Mouse (Mus musculus) midbrain, embryonic 11.5 days (tissue): ENCODE measurements around the gene Anp32b. TPM values are rescaled to one million over a fixed set of nuclear protein-coding genes. Genes with fewer than 3 reads are reported as not detected.

Experiments
- ATAC-seq: fragments of 200-750 bp; cut with Nextera tagmentation; 2 replicates; pipeline ENCODE4 v1.8.0; 2017; ENCODE audit warnings: moderate TSS enrichment, moderate library complexity; ENCODE audit not compliant: low FRiP score
- DNase-seq: peaks from one replicate; pipeline ENCODE4 v3.0.0; 2015; ENCODE audit warnings: low spot score; ENCODE audit errors: missing footprints
- H3K27ac ChIP-seq: fragments of 300-500 bp; sonication (generic); 2 replicates; pipeline ENCODE4 v1.5.1; 2014; ENCODE audit warnings: low read depth, low read length
- H3K27me3 ChIP-seq: fragments of 300-500 bp; sonication (generic); 2 replicates; pipeline ENCODE4 v1.6.1; 2014; ENCODE audit warnings: mild to moderate bottlenecking, low read length, moderate library complexity, mixed read lengths; ENCODE audit not compliant: control insufficient read depth, insufficient read depth
- H3K36me3 ChIP-seq: fragments of 300-500 bp; sonication (generic); 2 replicates; pipeline ENCODE4 v1.6.1; 2014; ENCODE audit warnings: mild to moderate bottlenecking, low read length, moderate library complexity, mixed read lengths; ENCODE audit not compliant: control insufficient read depth, insufficient read depth
- H3K4me1 ChIP-seq: fragments of 300-500 bp; sonication (generic); 2 replicates; pipeline ENCODE4 v1.6.1; 2014; ENCODE audit warnings: low read length; ENCODE audit not compliant: control insufficient read depth, insufficient read depth
- H3K4me2 ChIP-seq: fragments of 300-500 bp; sonication (generic); 2 replicates; pipeline ENCODE4 v1.6.1; 2014; ENCODE audit warnings: mild to moderate bottlenecking, moderate library complexity
- H3K4me3 ChIP-seq: fragments of 300-500 bp; sonication (generic); 2 replicates; pipeline ENCODE4 v1.5.1; 2014; ENCODE audit warnings: low read depth, low read length
- H3K9ac ChIP-seq: fragments of 300-500 bp; sonication (generic); 2 replicates; pipeline ENCODE4 v1.6.1; 2014; ENCODE audit warnings: low read length
- H3K9me3 ChIP-seq: fragments of 300-500 bp; sonication (generic); 2 replicates; pipeline ENCODE4 v1.6.1; 2016; ENCODE audit warnings: low read length; ENCODE audit not compliant: control insufficient read depth
- WGBS: fragments of 180-500 bp; shearing (Covaris S2); extraction: QIAGEN DNeasy Blood & Tissue Kit; methylation state at CpG from one replicate; pipeline ENCODE4 v1.1.7; 2014; 5-methylcytosine and 5-hydroxymethylcytosine counted together
- polyA plus RNA-seq: library from polyadenylated mRNA; unstranded; fragments of >200 nt; fragmentation: Nextera tagmentation; extraction: Ambion mirVana; gene quantifications from 2 replicates; pipeline ENCODE4 v1.2.1, GENCODE M21; 2014

Anp32b gene
- polyA plus RNA-seq, 1 experiment from 2014 or later, result 285 TPM

- 84% methylated on average over 8 of the region's 8 CpGs for WGBS
- no peak overlapping the region for H3K4me3 ChIP-seq
Observed at GRCm38 (mm10) chr4:46422625-46423024, 28.1 kb upstream of the Anp32b start.

GRCm38 (mm10) chr4:46428903-46429499 lies 21.7 kb upstream of the Anp32b start:
- no peaks in the 10 kb centered on the region for H3K9me3 ChIP-seq
- no peaks in the 10 kb centered on the region for H3K4me1 ChIP-seq
- 70% methylated on average over 10 of the region's 10 CpGs for WGBS
- DNase-seq (no peak), ATAC-seq (no peak)
- no peak overlapping the region for H3K27ac ChIP-seq
- no peak overlapping the region for H3K4me3 ChIP-seq
- H3K36me3 ChIP-seq, result no peaks in the 10 kb centered on the region
- H3K9ac ChIP-seq, result no peak overlapping the region
- no peaks in the 10 kb centered on the region for H3K27me3 ChIP-seq
- no peak overlapping the region for H3K4me2 ChIP-seq

More at GRCm38 (mm10) chr4:46422625-46423024, 28.1 kb upstream of the Anp32b start:
- DNase-seq (no peak), ATAC-seq (no peak)
- Histone ChIP-seq H3K9ac (no peak overlapping the region), H3K27me3 (no peaks in the 10 kb centered on the region), H3K27ac (no peak overlapping the region), H3K4me2 (no peak overlapping the region), H3K36me3 (no peaks in the 10 kb centered on the region), H3K9me3 (no peaks in the 10 kb centered on the region), H3K4me1 (no peaks in the 10 kb centered on the region)

GRCm38 (mm10) chr4:46432339-46433036 lies 18.2 kb upstream of the Anp32b start:
- no peak overlapping the region for H3K4me2 ChIP-seq
- ATAC-seq, result no peak
- H3K27ac ChIP-seq, result no peak overlapping the region
- H3K27me3 ChIP-seq, result no peaks in the 10 kb centered on the region
- no peaks in the 10 kb centered on the region for H3K4me1 ChIP-seq
- H3K4me3 ChIP-seq, result no peak overlapping the region
- H3K9ac ChIP-seq, result no peak overlapping the region
- DNase-seq, result no peak
- WGBS, result 87% methylated on average over 12 of the region's 12 CpGs
- H3K36me3 ChIP-seq, result no peaks in the 10 kb centered on the region
- no peaks in the 10 kb centered on the region for H3K9me3 ChIP-seq

- Histone ChIP-seq H3K27me3 (no peaks in the 10 kb centered on the region), H3K4me1 (no peaks in the 10 kb centered on the region), H3K36me3 (no peaks in the 10 kb centered on the region), H3K4me3 (no peak overlapping the region), H3K4me2 (no peak overlapping the region), H3K27ac (no peak overlapping the region), H3K9me3 (no peaks in the 10 kb centered on the region), H3K9ac (no peak overlapping the region)
- ATAC-seq, result no peak
- DNase-seq, result no peak
- WGBS, result 67% methylated on average over 4 of the region's 4 CpGs
Observed at GRCm38 (mm10) chr4:46442501-46442900, 8.2 kb upstream of the Anp32b start.

- H3K9ac ChIP-seq, result no peak overlapping the region
- ATAC-seq, result no peak
- H3K4me3 ChIP-seq, result no peak overlapping the region
- no peak for DNase-seq
- H3K27ac ChIP-seq, result no peak overlapping the region
- H3K9me3 ChIP-seq, result no peaks in the 10 kb centered on the region
- H3K27me3 ChIP-seq, result no peaks in the 10 kb centered on the region
- H3K36me3 ChIP-seq, result no peaks in the 10 kb centered on the region
- 54% methylated on average over 9 of the region's 9 CpGs for whole genome bisulfite sequencing
- H3K4me1 ChIP-seq, result no peaks in the 10 kb centered on the region
- H3K4me2 ChIP-seq, result no peak overlapping the region
Observed at GRCm38 (mm10) chr4:46445237-46445945, 5.3 kb upstream of the Anp32b start.

- H3K36me3 ChIP-seq, result no peaks in the 10 kb centered on the region
- H3K4me2 ChIP-seq, result no peak overlapping the region
- 67% methylated on average over 1 of the region's 1 CpGs for WGBS
- no peaks in the 10 kb centered on the region for H3K9me3 ChIP-seq
- no peak for ATAC-seq
- no peaks in the 10 kb centered on the region for H3K27me3 ChIP-seq
- H3K4me1 ChIP-seq, result peaks cover 3% of the 10 kb centered on the region
- no peak overlapping the region for H3K27ac ChIP-seq
- no peak overlapping the region for H3K4me3 ChIP-seq
- DNase-seq, result no peak
- no peak overlapping the region for H3K9ac ChIP-seq
Observed at GRCm38 (mm10) chr4:46447461-46447860, 3.2 kb upstream of the Anp32b start.

- Histone ChIP-seq H3K9me3 (no peaks in the 10 kb centered on the region), H3K27ac (no peak overlapping the region), H3K4me1 (peaks cover 12% of the 10 kb centered on the region), H3K4me3 (no peak overlapping the region), H3K36me3 (no peaks in the 10 kb centered on the region), H3K9ac (no peak overlapping the region), H3K4me2 (no peak overlapping the region), H3K27me3 (no peaks in the 10 kb centered on the region)
- DNase-seq (no peak), ATAC-seq (no peak)
- WGBS, result 61% methylated on average over 6 of the region's 6 CpGs
Observed at GRCm38 (mm10) chr4:46448886-46449285, 1.8 kb upstream of the Anp32b start.

GRCm38 (mm10) chr4:46450020-46450518 lies 633 bp upstream of the Anp32b start:
- H3K4me1 ChIP-seq, result peaks cover 20% of the 10 kb centered on the region
- WGBS, result 31% methylated on average over 7 of the region's 7 CpGs
- no peaks in the 10 kb centered on the region for H3K9me3 ChIP-seq
- peak overlapping the region; percentile 79 for H3K4me2 ChIP-seq
- H3K27ac ChIP-seq, result peak overlapping the region; percentile 98
- no peak for ATAC-seq
- H3K9ac ChIP-seq, result peak overlapping the region; percentile 99
- peak overlapping the region; percentile 98 for H3K4me3 ChIP-seq
- no peaks in the 10 kb centered on the region for H3K36me3 ChIP-seq
- no peaks in the 10 kb centered on the region for H3K27me3 ChIP-seq
- no peak for DNase-seq

- H3K9me3 ChIP-seq, result no peaks in the 10 kb centered on the region
- H3K4me1 ChIP-seq, result peaks cover 20% of the 10 kb centered on the region
- H3K36me3 ChIP-seq, result no peaks in the 10 kb centered on the region
- peak overlapping the region; percentile 79 for H3K4me2 ChIP-seq
- under 1% methylated on average over 47 of the region's 70 CpGs for WGBS
- ATAC-seq (peak; percentile 43), DNase-seq (peak; percentile 96)
- H3K9ac ChIP-seq, result peak overlapping the region; percentile 99
- H3K27me3 ChIP-seq, result no peaks in the 10 kb centered on the region
- H3K4me3 ChIP-seq, result peak overlapping the region; percentile 98
- H3K27ac ChIP-seq, result peak overlapping the region; percentile 98
Observed at GRCm38 (mm10) chr4:46451240-46451757, 597 bp downstream of the Anp32b start.
